Mouse (Mus musculus): Measurements from ENCODE around the gene Fyb2. TPM values are rescaled to one million over a fixed set of nuclear protein-coding genes. Genes with fewer than 3 reads are reported as not detected.

Fyb2 gene
- polyA plus RNA-seq, 1 experiment from 2014 or later: 0.15 TPM

DNA sequence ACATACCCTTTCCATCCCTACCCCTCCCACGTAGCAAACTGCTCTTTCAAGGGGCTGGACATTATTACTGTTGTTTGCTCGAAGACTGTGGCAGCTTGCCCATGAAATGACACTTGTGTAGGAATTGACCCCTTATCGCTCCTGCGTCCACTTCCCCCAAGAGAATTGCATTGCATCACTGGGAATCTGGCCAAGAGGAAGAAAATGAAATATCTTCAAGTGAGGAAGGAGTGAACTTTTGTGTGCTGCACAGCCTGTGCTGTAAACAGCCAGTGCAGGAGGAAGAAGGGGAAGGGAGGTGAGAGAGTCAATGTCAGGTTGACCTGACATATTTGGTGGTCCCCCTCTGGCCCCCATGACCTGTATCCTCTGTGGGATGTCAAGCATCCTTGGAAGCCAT lies 35.6 kb downstream of the Fyb2 start:
- no peak overlapping the region for H3K4me3 ChIP-seq

DNA sequence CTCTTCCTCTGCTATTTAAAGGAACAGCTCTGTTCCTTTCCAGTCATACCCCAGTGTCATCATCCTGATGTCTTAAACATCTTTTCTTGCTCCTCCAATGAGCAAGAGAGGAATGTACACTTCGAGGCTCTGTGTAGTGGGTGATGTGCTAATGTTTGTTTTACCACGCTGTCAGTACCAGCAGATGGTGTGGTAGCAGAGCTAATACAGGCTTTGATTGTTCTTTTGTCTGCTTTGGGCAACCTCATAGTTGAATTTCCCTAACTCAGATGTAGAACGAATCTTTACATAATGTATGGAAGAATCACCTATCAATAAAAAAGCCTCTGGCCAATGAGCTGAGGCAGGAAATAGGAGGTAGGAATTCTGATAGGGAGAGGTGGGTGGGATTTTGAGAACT lies 36.0 kb downstream of the Fyb2 start:
- no peaks in the 10 kb centered on the region for H3K27me3 ChIP-seq
- no peak overlapping the region for H3K9ac ChIP-seq
- H3K4me1 ChIP-seq: no peaks in the 10 kb centered on the region
- 70% methylated on average over 3 of the region's 3 CpGs for WGBS
- H3K36me3 ChIP-seq: no peaks in the 10 kb centered on the region
- ATAC-seq (ENCODE audit: low FRiP score): no peak
- H3K27ac ChIP-seq: no peak overlapping the region
- H3K9me3 ChIP-seq (replicated peaks): no peaks in the 10 kb centered on the region
- no peak overlapping the region for H3K4me3 ChIP-seq
- H3K4me2 ChIP-seq (replicated peaks): no peak overlapping the region

More for the DNA sequence above, 35.6 kb downstream of the Fyb2 start:
- H3K36me3 ChIP-seq: no peaks in the 10 kb centered on the region
- no peak overlapping the region for H3K4me2 ChIP-seq (replicated peaks)
- no peaks in the 10 kb centered on the region for H3K27me3 ChIP-seq
- 90% methylated on average over 4 of the region's 4 CpGs for WGBS
- no peak overlapping the region for H3K9ac ChIP-seq
- ATAC-seq (ENCODE audit: low FRiP score): no peak
- H3K4me1 ChIP-seq: no peaks in the 10 kb centered on the region
- H3K9me3 ChIP-seq (replicated peaks): no peaks in the 10 kb centered on the region
- H3K27ac ChIP-seq: no peak overlapping the region

DNA sequence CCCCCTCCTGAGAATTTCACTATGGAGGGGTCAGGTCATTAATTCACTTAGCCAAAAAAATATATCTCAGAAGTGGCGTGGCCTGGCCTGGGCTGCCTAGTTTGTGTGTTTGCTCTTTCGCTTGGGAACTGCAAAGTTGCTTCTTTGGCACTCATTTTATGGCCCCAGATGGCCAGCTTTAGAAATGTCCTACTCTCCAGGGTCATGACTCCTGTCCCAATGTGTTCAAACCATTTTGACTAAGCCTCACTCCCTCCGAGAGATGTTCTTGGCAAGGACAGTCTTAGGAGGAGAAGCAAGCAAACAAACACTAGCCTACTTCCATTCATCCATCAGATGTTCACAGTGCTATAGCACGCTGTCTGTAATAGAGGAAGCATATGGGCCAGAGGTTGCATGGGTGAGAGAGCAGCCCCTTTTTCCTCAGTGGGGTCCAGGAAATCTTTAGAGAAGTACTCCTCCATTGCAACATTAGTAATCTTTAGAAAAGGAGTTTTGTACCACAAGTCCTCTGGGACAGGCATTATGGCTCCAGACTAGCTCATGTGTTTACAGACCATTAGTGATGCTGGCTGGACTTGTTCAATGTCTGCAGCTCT lies 38.1 kb downstream of the Fyb2 start:
- Histone ChIP-seq H3K4me3 (no peak overlapping the region), H3K27me3 (no peaks in the 10 kb centered on the region), H3K36me3 (no peaks in the 10 kb centered on the region), H3K27ac (no peak overlapping the region), H3K9ac (no peak overlapping the region), H3K9me3 (replicated peaks) (no peaks in the 10 kb centered on the region), H3K4me1 (no peaks in the 10 kb centered on the region), H3K4me2 (replicated peaks) (no peak overlapping the region)
- WGBS: 89% methylated on average over 4 of the region's 4 CpGs
- no peak for ATAC-seq (ENCODE audit: low FRiP score)

GRCm38 (mm10) chr4:104956691-104957090 lies 43.4 kb downstream of the Fyb2 start:
- Histone ChIP-seq H3K36me3 (no peaks in the 10 kb centered on the region), H3K4me2 (replicated peaks) (no peak overlapping the region), H3K27me3 (no peaks in the 10 kb centered on the region), H3K4me3 (no peak overlapping the region), H3K27ac (no peak overlapping the region), H3K9me3 (replicated peaks) (no peaks in the 10 kb centered on the region), H3K4me1 (no peaks in the 10 kb centered on the region), H3K9ac (no peak overlapping the region)
- 49% methylated on average over 7 of the region's 7 CpGs for WGBS
- ATAC-seq (ENCODE audit: low FRiP score): no peak

GRCm38 (mm10) chr4:104961431-104961830 lies 48.2 kb downstream of the Fyb2 start:
- no peaks in the 10 kb centered on the region for H3K36me3 ChIP-seq
- no peak for ATAC-seq (ENCODE audit: low FRiP score)

GRCm38 (mm10) chr4:104972606-104973005 lies 59.4 kb downstream of the Fyb2 start:
- Histone ChIP-seq H3K4me3 (no peak overlapping the region), H3K4me1 (no peaks in the 10 kb centered on the region), H3K9me3 (replicated peaks) (no peaks in the 10 kb centered on the region), H3K9ac (no peak overlapping the region), H3K27me3 (no peaks in the 10 kb centered on the region), H3K36me3 (no peaks in the 10 kb centered on the region), H3K27ac (no peak overlapping the region), H3K4me2 (replicated peaks) (no peak overlapping the region)
- ATAC-seq (ENCODE audit: low FRiP score): no peak
- WGBS: 82% methylated on average over 2 of the region's 2 CpGs

More at GRCm38 (mm10) chr4:104961431-104961830, 48.2 kb downstream of the Fyb2 start:
- H3K9me3 ChIP-seq (replicated peaks): 0 out of 2 replicates have a peak, but pooled peaks cover 6% of the 10 kb centered on the region
- H3K4me3 ChIP-seq: no peak overlapping the region
- no peaks in the 10 kb centered on the region for H3K27me3 ChIP-seq
- H3K4me2 ChIP-seq (replicated peaks): no peak overlapping the region
- no peak overlapping the region for H3K27ac ChIP-seq
- 86% methylated on average over 5 of the region's 5 CpGs for WGBS
- no peaks in the 10 kb centered on the region for H3K4me1 ChIP-seq
- H3K9ac ChIP-seq: no peak overlapping the region

DNA sequence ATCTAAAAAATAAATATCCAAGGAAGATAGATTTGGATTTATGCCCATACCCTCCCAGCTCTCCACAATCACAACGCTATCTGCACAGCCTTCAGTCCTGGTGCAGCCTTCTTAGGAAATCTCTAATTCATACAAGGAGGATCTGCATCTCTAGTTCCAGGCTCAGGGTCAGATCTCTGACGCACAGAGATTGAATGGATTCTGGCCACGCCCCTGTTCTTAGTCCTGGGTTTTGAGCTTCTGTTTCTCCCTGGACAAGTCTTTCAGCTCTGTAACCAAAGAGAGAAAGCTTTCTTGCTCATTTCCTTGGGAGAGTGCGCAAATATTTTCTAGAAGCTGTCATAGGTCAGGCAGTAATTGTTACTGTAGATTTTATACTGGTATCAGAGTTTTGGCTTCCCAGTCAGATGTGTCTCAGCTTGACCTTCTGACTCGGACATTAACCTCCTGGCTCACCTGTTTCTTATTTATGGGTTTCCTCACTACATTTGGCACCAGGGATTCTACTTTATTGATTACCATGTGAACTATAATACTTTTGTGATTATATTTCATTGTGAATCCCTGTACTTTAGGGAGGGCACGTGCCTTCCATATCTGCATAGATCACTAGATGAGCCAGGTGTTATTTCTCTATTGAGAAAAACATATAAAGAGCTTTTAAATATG lies 62.0 kb downstream of the Fyb2 start:
- Histone ChIP-seq H3K9me3 (replicated peaks) (no peaks in the 10 kb centered on the region), H3K4me1 (no peaks in the 10 kb centered on the region), H3K4me3 (no peak overlapping the region), H3K9ac (no peak overlapping the region), H3K36me3 (no peaks in the 10 kb centered on the region), H3K27ac (no peak overlapping the region), H3K27me3 (no peaks in the 10 kb centered on the region), H3K4me2 (replicated peaks) (no peak overlapping the region)
- WGBS: 84% methylated on average over 6 of the region's 6 CpGs
- ATAC-seq (ENCODE audit: low FRiP score): no peak

GRCm38 (mm10) chr4:104985960-104986632 lies 72.8 kb downstream of the Fyb2 start:
- H3K4me2 ChIP-seq (replicated peaks): no peak overlapping the region
- no peak for ATAC-seq (ENCODE audit: low FRiP score)
- no peak overlapping the region for H3K4me3 ChIP-seq
- WGBS: 85% methylated on average over 5 of the region's 5 CpGs
- no peaks in the 10 kb centered on the region for H3K36me3 ChIP-seq
- H3K27me3 ChIP-seq: no peaks in the 10 kb centered on the region
- no peak overlapping the region for H3K9ac ChIP-seq
- no peaks in the 10 kb centered on the region for H3K9me3 ChIP-seq (replicated peaks)
- H3K4me1 ChIP-seq: no peaks in the 10 kb centered on the region
- H3K27ac ChIP-seq: no peak overlapping the region

DNA sequence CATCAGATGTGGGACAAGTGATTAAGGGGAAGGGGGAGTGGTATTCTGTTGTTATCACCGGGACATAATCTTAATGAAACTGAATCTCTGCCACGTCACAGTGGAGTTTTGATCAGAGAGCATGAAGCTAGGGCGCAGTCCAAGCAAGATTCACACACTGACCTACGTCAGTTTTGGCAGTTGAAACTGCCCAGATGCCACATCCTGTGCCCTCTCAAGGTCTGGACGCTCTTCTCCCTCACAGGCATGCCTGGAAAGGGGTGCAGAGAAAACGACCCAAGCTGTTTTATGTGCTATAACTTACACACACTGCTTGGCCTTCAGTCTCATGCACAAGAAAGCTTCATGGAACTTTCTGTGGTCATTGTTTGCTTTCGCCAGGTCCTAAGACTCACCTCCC lies 74.4 kb downstream of the Fyb2 start:
- ATAC-seq (ENCODE audit: low FRiP score): no peak
- H3K36me3 ChIP-seq: no peaks in the 10 kb centered on the region
- no peaks in the 10 kb centered on the region for H3K27me3 ChIP-seq
- H3K4me2 ChIP-seq (replicated peaks): no peak overlapping the region
- no peak overlapping the region for H3K27ac ChIP-seq
- H3K4me3 ChIP-seq: no peak overlapping the region
- no peaks in the 10 kb centered on the region for H3K4me1 ChIP-seq
- no peaks in the 10 kb centered on the region for H3K9me3 ChIP-seq (replicated peaks)
- H3K9ac ChIP-seq: no peak overlapping the region
- 88% methylated on average over 7 of the region's 7 CpGs for WGBS

DNA sequence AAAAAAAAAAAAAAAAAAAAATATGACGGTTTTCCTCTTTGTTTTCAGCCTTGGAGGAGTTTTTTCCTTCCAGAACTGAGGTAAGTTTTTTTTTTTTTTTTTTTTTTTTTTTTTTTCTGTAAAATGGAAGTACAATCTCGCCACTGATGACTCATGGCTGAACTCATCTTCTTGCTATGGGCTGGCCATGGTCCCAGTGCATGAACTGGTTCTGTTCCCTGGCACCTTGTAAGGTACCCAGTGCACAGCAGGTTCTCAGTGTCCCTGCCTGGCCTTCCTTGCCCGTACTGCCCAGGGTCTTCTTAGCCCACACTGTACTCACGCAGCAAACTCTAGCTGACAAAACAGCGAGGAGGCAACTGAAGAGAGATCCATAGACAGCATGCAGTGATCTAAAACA lies 74.8 kb downstream of the Fyb2 start:
- WGBS: 83% methylated on average over 5 of the region's 5 CpGs
- H3K4me2 ChIP-seq (replicated peaks): no peak overlapping the region
- no peaks in the 10 kb centered on the region for H3K27me3 ChIP-seq
- no peak overlapping the region for H3K27ac ChIP-seq
- no peak overlapping the region for H3K4me3 ChIP-seq
- no peaks in the 10 kb centered on the region for H3K4me1 ChIP-seq
- ATAC-seq (ENCODE audit: low FRiP score): no peak
- no peaks in the 10 kb centered on the region for H3K36me3 ChIP-seq
- no peak overlapping the region for H3K9ac ChIP-seq
- H3K9me3 ChIP-seq (replicated peaks): no peaks in the 10 kb centered on the region

- no peak overlapping the region for H3K27ac ChIP-seq
- H3K36me3 ChIP-seq: no peaks in the 10 kb centered on the region
- H3K4me2 ChIP-seq (replicated peaks): no peak overlapping the region
- WGBS: 93% methylated on average over 7 of the region's 7 CpGs
- H3K4me1 ChIP-seq: no peaks in the 10 kb centered on the region
- no peak overlapping the region for H3K4me3 ChIP-seq
- ATAC-seq (ENCODE audit: low FRiP score): no peak
- no peak overlapping the region for H3K9ac ChIP-seq
- no peaks in the 10 kb centered on the region for H3K27me3 ChIP-seq
- no peaks in the 10 kb centered on the region for H3K9me3 ChIP-seq (replicated peaks)
These were observed 75.5 kb downstream of the Fyb2 start for GRCm38 (mm10) chr4:104988709-104989108.

GRCm38 (mm10) chr4:104990016-104990415 lies 76.8 kb downstream of the Fyb2 start:
- H3K4me3 ChIP-seq: no peak overlapping the region
- H3K27ac ChIP-seq: no peak overlapping the region
- no peak overlapping the region for H3K4me2 ChIP-seq (replicated peaks)
- no peaks in the 10 kb centered on the region for H3K27me3 ChIP-seq
- H3K4me1 ChIP-seq: no peaks in the 10 kb centered on the region
- H3K9me3 ChIP-seq (replicated peaks): no peaks in the 10 kb centered on the region
- H3K36me3 ChIP-seq: no peaks in the 10 kb centered on the region
- H3K9ac ChIP-seq: no peak overlapping the region
- no peak for ATAC-seq (ENCODE audit: low FRiP score)
- WGBS: 92% methylated on average over 6 of the region's 6 CpGs

DNA sequence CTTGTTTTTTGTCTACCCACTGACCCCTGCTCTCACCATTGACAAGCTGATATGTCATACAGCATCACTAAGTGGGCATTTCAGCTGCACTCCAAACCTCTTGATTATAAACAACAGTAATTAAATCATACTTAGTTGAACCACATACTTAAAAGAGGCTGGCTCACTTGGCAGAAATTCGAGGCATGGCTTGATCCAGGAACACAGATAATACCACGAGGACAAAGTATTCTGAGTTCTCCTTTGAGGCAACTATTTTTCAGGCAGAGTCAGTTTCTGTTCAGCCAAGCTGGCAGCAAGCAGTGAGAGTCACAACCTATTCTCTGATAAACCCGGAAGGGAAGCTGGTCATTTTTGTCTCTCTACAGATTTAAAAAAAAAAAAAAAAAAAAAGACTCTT lies 77.4 kb downstream of the Fyb2 start:
- no peak for ATAC-seq (ENCODE audit: low FRiP score)
- no peak overlapping the region for H3K4me3 ChIP-seq
- no peaks in the 10 kb centered on the region for H3K36me3 ChIP-seq
- no peaks in the 10 kb centered on the region for H3K9me3 ChIP-seq (replicated peaks)
- WGBS: 87% methylated on average over 3 of the region's 3 CpGs
- H3K27me3 ChIP-seq: no peaks in the 10 kb centered on the region
- H3K4me2 ChIP-seq (replicated peaks): no peak overlapping the region
- no peak overlapping the region for H3K9ac ChIP-seq
- H3K4me1 ChIP-seq: no peaks in the 10 kb centered on the region
- no peak overlapping the region for H3K27ac ChIP-seq

Data from hindbrain, embryonic 12.5 days (tissue).